Mouse (Mus musculus): ENCODE data around the gene Serinc3.
"Not testable (repeated sequence)": the region's sequence is repeated elsewhere in the genome, so short reads cannot be mapped to it uniquely, and the experiment has no call there.

Gene Serinc3

DNA sequence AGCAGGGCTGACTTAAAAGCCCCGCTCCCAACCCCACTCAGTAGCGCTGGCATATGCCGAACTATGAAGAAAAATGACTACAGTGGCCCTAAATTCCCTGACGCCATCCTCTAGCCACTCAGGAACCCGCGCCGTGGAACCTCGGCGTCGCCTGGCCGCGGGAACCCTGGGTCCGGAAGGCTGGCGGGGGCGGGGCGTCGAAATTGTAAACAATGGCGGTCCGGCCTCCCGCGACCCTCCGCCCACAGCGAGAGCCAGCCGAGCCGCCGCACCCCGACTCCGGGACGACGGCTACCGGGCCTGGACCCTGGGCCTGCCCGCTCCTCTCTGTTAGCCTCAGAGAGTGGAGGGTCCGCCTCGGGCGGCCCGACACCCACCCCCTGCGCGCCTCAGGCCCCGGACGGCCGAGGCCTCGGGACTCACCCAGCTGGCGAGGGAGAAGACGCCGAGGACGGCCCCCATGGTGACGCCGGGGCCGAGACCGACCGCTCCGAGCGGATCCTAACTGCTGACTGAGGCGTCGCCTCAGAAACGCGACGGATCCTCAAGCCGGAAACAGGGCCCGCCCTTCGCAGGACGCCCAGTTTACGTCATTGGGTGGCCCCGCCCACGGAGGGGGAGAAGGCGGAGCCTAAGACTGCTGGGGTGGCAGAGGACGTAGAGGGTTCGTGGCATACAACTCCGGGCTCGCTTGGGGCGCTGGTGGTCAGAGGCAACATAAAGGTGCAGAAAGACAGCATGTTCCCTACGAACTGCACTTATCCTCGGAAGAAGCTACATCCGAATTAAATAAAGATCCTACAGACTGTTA is at the start of gene Serinc3:
TSS of gene Serinc3 (minus strand) at position 557 of the 811 bp plus-strand sequence.
- peak; percentile 99 for DNase-seq (ENCODE audit: low spot score)

DNA sequence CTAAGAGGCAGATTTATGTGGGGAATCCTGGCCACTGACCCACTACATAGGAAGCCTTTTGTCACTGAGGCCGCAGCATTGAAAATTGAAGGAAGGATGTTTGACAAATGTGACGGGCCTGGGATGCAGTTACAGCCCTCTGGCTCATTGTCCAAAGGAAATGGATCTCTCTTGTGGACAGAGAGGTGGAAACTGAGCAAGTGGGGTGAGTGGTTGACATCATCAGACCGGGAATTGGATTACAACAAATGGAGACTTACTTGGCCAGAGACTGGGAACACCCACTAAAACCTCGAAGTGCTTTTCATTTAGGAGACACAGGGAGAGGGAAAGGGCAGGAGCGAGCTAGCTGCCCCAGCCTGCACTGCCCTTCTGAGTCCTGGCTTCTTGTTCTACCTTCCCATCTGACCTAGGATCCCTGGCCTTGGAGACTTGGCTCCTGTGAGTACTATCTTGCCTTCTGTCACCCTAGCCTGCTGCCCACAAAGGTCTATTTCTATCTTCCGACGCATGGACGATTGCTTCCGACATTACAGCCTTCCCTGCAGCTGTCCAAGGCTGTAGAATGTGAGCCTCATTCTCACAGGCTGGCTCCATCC is 48.9 kb upstream of the Serinc3 start:
- peak; percentile 71 for DNase-seq (ENCODE audit: low spot score)

DNA sequence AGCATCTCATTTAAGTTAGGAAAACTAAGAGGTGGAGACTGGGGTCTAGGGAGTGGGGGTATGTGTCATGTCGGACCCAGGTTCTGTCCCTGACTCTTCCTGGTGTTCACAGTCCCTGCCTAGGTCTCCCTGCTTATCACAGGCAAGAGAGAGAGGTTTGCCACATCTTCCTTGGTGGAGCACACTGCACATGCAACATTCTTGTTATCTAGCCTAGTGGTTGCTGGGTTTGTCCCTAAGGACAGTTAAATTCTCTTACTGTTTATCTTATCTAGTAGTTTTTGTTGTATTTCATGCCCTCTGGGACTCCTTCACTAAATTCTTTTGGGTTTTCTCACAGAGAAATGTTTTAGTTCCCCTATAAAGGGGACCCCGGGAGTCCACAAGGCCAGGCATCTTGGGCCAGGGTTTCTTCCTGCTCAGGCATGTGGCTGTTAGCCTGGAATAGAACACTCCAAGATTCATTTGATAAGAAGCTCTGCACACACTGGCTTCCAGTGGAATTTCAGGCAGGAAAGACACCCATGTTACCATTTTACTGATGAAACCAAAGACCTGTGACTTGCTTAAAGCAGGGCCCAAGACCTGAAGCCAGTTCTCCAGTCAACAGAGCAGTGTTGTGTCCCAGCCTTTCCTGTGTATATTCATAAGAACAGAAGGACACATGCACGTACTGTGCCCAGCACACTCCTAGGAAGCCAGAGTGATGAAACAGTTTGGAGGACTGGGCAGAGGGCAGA is 48.1 kb upstream of the Serinc3 start:
- no peak for DNase-seq (ENCODE audit: low spot score)

DNA sequence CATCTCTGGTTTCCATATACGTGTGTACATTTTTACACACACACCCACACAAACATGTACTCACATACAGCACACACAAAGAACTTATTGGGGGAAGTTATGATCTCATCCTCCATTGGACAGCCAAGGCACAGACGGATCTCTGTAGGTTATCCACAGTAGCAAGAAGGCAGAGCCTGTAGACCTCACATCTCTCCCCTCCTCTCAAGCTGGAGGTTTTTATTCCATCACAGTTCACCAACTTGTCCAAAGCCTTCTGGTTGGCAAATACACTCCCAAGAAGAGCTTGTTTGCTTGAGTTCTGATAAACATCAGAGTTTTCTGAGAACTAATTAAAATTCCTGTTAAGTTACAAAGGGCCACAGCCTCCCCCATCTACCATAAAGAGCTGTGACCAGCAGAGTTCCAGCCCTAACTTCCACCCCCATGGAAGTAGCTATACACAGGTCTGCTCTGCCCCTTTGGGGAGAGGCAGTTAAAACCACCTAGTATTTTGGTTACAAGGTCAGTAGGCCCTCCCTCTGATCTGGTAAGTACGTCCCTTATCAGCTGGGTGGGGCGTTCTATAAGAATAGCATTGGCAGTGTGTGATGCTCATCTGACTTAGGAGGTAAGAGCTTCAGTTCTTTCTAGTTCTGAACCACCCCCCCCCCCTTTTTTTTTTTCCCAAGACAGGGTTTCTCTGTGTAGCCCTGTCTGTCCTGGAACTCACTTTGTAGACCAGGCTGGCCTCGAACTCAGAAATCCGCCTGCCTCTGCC is 47.1 kb upstream of the Serinc3 start:
- no peak for DNase-seq (ENCODE audit: low spot score)

DNA sequence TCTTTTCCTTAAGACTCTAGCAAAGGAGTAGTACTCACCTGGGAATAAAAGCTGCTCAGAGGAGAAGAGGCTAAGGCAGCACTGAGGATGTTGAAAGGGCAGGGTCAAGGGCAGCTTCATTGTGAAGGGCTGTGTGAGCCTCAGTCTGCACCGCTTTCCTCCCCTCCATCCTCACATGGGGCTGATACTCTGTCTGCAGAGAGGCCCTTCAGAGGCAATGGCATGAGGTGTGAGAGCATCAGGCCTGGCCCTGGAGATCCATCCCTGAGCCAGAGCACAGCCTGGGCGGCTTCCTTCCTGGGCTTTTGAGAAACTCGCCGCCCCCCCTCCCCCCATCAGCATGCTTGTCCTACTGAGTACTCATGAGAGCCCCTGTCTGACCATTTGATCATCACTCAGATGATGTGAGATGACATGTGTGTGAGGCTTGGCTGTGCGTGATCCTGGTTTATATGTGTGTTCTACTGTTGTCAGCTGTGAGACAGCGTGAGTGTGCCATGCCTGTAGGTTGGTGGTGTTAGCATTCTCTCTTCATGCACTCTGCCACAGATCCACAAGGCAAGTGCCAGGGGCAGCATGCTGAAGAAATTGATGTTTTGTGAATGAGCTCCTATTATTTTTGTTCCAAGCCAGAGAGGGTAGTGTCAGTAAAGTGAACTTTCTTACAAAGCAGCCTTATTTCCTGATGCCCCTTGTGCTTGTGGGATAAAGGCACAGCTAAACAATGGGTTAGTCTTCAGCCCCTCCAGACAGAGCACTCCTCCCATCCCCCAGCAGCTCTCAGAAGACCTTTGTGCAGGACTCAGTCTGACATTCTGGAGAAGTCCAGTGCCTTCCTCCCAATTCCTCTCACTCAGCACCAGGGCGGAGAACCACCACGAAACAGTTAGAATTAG is 45.7 kb upstream of the Serinc3 start:
- DNase-seq (ENCODE audit: low spot score) = no peak

DNA sequence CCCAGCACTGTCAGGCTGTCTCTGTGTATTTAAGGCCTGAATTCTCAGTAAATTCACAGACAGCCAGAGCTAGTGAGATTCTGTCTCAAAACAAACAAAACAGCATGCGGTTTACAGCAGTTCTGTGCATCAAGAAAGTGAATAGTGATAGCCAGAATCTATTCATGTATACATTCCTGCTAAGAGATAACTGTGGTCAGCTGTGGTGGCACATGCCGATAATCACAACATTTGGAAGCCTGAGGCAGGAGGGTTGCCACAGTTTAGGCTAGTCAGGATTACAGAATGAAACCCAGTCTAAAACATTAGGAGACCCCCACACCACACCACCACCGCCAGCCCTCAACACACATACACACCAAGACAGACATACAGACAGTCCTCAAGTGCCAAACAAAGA is 44.8 kb upstream of the Serinc3 start:
- no peak for DNase-seq (ENCODE audit: low spot score)

DNA sequence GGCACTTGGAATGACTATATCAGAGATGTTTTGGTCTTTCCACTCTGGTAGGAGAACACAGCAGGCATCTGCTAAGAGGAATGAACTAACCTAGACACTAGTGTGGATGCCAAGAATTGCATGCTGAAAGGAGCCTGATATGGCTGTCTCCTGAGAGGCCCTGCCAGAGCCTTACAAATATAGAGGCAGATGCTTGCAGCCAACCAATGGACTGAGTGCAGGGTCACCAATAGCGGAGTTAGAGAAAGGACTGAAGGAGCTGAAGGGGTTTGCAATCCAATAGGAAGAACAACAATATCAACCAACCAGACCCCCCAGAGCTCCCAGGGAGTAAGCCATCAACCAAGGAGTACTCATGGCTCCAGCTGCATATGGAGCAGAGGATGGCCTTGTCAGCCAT is 43.4 kb upstream of the Serinc3 start:
- DNase-seq (ENCODE audit: low spot score) = not testable (repeated sequence)

DNA sequence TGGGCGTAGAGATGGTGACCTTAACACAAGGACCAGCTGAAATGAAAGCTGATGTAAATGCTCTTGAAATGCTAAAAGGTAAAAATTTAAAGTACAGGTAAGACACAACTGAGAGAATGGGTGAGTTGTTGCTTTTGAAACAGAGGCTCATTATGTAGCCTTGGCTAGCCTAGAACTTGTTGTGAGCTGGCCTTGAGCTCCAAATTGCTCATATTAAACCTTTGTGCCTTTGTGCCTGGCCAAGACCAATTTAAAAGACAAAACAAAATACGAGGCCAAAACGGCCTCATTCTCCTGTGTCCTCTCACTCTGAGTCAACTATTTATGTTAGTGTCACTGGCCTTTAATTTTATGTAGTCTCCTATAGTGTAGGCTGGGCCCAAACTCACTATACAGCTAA is 42.0 kb upstream of the Serinc3 start:
- DNase-seq (ENCODE audit: low spot score) = no peak

DNA sequence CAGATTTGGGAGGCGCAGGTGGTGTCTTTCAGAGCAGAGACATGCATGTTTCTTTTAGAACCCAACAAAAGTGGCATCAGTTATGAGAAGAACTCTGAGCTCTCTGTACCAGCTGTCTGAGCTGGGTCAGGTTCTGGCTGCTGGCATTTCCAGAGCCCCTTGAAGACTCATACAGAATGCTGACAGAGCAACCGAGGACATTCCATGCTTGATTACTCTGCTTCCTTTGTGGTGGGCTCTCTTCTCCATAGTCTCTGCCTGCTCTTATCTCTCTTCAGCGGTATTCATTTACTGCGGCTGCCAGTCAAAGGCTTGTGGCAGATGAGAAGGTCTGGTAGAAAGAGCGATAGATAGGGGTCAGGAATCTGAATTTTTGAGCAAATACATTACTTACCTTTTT is 41.3 kb upstream of the Serinc3 start:
- no peak for DNase-seq (ENCODE audit: low spot score)

DNA sequence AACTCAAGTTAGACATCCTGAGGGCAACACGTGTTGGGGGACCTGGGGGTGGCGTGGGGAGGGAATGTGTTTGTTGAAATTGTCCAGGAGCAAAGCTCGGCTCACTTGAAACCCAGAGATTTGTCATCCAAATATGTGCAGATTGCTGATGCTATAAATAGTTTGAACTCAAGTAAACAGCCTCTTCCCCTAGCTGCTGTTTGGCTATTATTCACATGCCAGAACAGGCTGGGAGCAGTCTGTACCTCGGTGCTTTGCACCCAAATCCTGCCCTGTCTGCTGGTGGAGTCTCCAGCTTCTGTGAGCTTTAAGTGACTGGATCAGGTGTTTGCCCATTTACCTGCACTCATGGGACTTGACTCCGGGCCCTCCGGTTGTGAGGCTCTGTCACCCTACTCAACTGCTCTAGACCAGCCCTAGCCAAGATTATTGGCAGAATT is 40.9 kb upstream of the Serinc3 start:
- peak; percentile 80 for DNase-seq (ENCODE audit: low spot score)

DNA sequence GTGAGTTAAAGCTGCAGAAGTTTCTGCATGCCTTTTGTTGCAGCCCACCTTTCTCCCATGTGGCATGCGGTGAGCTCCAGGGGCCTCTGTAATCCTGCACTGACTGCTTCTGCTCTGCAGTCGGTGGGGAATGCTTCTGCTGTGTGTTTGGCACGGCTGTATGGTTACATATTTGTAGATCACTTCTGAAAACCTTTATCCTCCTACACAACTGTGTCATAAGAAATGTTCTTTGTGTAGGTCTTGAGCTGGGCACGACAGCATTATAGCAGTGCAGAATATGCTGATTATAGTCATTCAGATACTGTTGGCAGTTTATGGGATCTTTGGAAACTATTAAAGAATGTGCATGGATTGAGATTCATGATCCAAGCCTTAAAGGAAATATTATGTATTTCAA is 40.4 kb upstream of the Serinc3 start:
- DNase-seq (ENCODE audit: low spot score) = no peak

DNA sequence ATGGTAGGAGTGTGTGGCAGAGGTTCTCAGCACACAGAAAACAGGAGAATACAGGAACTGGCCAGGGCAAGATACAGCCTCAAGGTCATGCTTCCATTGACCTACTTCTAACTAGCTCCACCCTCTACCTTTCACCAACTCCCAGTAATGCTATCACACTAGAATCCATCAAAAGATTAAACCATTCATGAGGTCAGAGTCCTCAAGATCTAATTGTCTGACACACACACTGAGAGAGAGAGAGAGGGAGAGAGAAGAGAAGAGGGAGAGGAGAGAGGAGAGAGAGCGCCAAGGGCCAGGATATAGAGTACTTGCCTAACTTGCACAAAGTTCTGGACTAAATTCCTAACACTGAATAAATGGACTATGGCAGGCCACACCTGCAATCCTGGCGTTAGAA is 37.4 kb upstream of the Serinc3 start:
- DNase-seq (ENCODE audit: low spot score) = no peak

DNA sequence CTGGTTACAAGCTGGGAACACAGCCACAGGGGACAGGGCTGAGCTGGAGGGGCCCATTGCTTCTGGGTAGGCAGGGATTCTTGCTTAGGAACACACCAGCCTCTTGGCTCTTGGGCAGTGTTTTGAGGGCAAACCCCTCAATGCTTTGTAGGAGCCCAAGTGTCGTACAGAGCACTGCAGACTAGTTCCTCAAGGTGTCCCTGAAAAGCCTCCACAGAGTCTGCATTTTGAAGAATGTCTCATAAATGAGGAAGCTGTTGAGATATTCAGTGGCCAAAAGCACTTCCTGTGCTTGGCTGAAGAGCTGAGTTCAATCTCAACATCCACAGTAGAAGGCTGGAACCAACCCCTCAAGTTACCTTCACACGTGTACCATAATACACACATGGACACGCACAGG is 31.8 kb upstream of the Serinc3 start:
- DNase-seq (ENCODE audit: low spot score) = no peak

DNA sequence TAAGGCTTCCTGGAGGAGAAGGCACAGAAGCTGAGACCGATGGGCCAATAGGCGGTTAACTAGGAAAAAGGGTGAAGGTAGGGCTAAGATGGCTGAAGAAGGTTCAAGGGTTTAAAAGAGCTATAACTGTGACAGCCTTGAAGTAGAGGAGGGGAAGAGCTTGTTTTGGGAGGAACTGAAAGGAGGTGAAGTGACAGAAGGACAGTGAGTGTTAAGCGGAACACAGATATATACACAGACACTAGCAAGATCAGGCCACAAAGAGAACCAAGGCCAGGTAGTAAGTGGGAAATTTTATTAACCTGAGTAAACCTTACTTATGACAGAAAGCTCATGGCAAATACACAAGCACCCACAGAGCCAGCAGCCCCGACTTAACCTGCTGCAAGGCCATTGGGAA is 31.4 kb upstream of the Serinc3 start:
- no peak for DNase-seq (ENCODE audit: low spot score)

DNA sequence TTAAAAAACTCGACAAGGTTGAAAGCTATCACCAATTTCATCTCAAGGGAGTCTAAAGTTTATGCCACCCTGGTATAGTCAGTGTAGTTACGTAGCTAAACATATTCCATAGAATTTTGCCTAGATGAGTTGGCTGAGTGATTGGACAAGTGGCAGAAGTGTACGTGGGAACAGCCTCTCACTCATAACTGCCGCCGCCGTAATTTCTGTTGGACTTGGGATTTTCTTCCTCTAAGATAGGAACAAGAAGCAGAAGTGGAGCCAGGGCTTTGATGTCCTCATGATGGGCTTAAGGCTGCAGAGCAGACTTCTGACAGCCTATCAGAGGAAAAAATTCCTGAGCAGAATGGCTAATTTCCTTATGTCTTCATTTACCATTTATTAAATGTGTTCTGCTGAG is 30.7 kb upstream of the Serinc3 start:
- DNase-seq (ENCODE audit: low spot score) = no peak

DNA sequence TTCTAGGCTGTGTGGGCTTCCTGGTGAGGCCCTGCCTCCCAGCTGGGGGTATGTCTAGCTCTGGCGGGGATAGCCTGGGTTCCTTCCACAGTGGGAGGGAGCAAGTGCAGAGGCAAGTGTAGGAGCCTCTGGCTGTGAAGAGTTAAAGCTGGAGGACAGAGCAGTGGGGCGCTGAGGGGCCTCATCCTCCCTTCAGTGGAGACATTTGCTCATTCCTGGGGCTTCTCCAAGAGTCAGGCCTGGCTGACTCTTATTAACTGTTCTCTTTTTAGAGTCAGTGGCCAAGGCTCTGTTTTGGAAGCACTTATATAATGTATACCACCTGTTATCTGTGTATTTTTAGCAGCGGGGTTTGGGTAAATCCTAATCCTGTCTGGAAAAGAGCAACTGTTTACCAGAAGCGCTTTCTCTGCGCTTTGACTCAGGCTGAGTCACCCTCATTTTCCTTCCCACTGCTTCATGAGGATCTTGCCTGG is 30.3 kb upstream of the Serinc3 start:
- DNase-seq (ENCODE audit: low spot score) = no peak

DNA sequence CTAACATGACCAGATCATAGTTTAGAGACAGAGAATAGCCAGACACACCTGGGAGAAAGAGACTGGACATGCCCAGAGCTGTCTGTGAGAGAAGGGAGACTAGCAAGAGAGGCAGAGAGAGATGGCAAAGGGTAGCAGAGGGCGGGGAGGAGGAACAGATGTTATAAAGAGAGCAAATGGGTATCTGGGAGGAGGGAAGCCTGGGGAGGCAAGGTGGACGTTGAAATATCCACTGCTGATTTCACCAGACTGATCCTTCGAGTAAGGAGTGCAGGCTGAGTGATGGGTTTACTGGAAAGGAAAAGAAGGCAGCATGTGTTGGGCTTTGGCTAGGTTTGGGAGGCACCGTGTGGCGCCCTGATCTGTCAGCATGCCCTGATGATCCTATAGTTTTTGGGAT is 29.5 kb upstream of the Serinc3 start:
- DNase-seq (ENCODE audit: low spot score) = no peak

DNA sequence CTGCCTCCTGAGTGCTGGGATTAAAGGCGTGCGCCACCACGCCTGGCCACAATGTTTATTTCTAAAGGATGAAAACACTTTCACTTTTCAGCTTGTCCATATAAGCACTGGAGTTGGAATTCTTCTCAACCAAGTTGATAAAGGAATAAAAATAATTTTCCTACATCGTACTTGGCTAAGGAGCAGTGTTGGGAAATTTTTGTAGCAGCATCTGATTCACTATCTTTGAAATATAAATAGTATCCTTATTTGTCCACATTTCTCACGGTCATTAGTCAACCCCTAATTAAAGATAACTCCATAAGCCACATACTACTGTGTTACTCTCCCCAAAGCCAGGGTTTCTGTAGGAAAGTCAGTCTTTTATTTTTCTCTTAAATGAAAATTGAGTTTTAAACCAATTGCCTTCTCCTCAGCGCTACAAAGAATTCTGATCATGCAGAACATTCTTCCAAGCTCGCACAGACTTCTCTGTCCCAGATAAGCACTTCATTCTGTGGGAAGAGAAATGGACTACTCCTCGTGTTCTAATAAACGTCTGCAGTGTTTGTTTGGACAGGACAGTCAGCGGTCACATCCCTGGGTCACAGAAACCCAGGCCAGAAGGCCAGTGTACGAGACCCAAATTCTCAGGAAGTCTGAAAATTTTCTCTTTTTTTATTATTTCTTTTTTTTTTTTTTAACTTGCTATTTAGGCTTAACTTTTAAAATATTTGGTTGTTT is 26.1 kb upstream of the Serinc3 start:
- DNase-seq (ENCODE audit: low spot score) = no peak

DNA sequence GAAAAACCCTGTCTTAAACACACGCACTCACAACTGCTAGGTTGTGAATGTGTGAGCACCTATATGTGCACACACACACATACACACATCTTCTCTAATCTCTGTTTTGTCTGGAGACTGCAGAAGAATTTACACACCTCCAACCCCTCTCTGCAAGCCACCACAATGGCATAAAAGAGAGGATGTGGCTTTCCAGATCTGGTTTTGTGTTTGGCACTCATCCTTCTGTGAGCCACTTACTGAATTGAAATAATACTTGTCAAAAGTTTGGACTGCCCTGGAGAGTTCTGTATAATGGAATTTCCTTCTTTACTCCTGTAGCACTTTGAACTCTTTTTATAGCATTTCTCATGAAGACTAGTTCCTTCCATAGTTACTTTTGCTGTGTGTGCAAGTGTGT is 22.1 kb upstream of the Serinc3 start:
- DNase-seq (ENCODE audit: low spot score) = no peak

DNA sequence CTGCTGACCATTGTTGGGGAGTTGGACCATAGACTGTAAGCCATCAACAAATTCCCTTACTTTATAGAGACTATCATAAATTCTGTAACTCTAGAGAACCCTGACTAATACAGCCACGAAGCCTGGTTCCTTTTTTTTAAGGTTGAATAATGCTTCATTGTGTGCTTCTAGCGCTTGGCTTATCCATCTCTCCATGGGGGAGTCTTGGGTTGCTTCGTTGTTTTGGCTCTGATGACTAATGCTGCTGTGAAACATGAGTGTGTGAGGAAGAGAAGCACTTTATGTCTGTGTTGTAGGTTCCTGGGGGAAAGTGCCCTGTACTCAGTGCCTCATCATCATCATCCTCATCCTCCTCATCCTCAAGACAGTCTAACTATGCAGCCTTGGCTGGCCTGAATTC is 19.0 kb upstream of the Serinc3 start:
- no peak for DNase-seq (ENCODE audit: low spot score)
